Comparison of ENCODE assay signal across 13 mouse cellular contexts in the genomic region with DNA sequence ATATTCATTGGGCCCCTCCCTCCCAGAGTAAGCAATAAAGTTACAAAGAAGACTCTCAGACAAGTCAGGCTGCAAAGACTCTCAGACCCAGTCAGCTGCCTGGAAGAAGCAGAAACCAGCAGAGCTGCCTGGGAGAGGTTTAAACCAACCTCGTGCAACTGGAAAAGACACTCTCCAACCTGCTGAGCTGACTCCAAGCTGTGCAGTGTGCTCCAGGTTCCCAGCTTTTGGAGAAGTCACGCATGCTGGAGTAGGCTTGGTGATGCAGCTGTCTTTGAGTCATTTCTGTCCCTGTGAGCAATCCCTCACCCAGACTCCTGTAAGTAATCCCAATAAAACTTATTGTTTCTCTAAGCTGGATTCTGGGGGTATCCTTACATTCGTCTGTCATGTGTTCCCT.
"Had no signal": no experiment of that assay in that cellular context is flagged by ENCODE, and none has a peak within 500 bp of the region (broad histone marks: within the 10 kb centered on the region; RNA-seq: fewer than 3 reads in every experiment).

No protein-coding gene starts in this region.

- ATAC-seq: midbrain, embryonic 13.5 days; midbrain, embryonic 15.5 days had no signal

- DNase-seq: lung, adult 18-20 months; lung, embryonic 14.5 days; lung, postnatal 10 days; lung, postnatal 4 days; retina, postnatal 1 day; right cerebral cortex, postnatal 25 days; right cerebral cortex, postnatal 4 days; spleen, adult 18-20 months; thymus, adult 18-20 months; thymus, postnatal 14 days; thymus, postnatal 36 days had no signal
